ENCODE assay signal across 9 mouse cellular contexts in genomic region chr9:86878716-86879115, GRCm38 (mm10). TPM values are rescaled to one million over a fixed set of nuclear protein-coding genes. Genes with fewer than 3 reads are reported as not detected.
A peak's percentile ranks its signal among the peaks of the same experiment; 100 is the strongest.
DNase-seq lines count a peak whose midpoint lies in the region; ATAC-seq and TF ChIP-seq lines count a peak whose summit lies in the region.
"Had no signal": no experiment of that assay in that cellular context is flagged by ENCODE, and none has a peak within 500 bp of the region (broad histone marks: within the 10 kb centered on the region; RNA-seq: fewer than 3 reads in every experiment).

No protein-coding gene starts in this region.

- no peak overlapping the region for H3K27ac ChIP-seq in kidney, embryonic 15.5 days
- H3K27ac ChIP-seq in embryonic facial prominence, embryonic 12.5 days: no peak overlapping the region
- H3K27ac ChIP-seq in forebrain, embryonic 16.5 days (ENCODE audit: low read length): no peak overlapping the region
- peak overlapping the region; percentile 96 for H3K27ac ChIP-seq in midbrain, embryonic 13.5 days
- H3K27ac ChIP-seq in thymus, adult 2 months (ENCODE audit: control insufficient read depth, insufficient read depth, low read length): no peak overlapping the region

- H3K9ac ChIP-seq in kidney, embryonic 15.5 days: no peak overlapping the region
- no peak overlapping the region for H3K9ac ChIP-seq in embryonic facial prominence, embryonic 12.5 days
- H3K9ac ChIP-seq in forebrain, embryonic 16.5 days (replicated peaks; ENCODE audit: low read depth, low read length): peak overlapping the region; percentile 91
- peak overlapping the region; percentile 92 for H3K9ac ChIP-seq in midbrain, embryonic 13.5 days (replicated peaks)

- peak overlapping the region; percentile 99 for H3K4me2 ChIP-seq in kidney, embryonic 15.5 days
- H3K4me2 ChIP-seq in embryonic facial prominence, embryonic 12.5 days (replicated peaks): peak overlapping the region; percentile 98; the same call in 1 of the 2 replicates
- peak overlapping the region; percentile 79 for H3K4me2 ChIP-seq in forebrain, embryonic 16.5 days (ENCODE audit: low read length)
- peak overlapping the region; percentile 77 for H3K4me2 ChIP-seq in midbrain, embryonic 13.5 days (replicated peaks)

- H3K27me3 ChIP-seq in kidney, embryonic 15.5 days: peaks cover 43% of the 10 kb centered on the region
- H3K27me3 ChIP-seq in embryonic facial prominence, embryonic 12.5 days: peaks cover 36% of the 10 kb centered on the region
- no peaks in the 10 kb centered on the region; the same call in 1 of the 2 replicates for H3K27me3 ChIP-seq in forebrain, embryonic 16.5 days (replicated peaks; ENCODE audit: control insufficient read depth, insufficient read depth, low read length)
- peaks cover 8% of the 10 kb centered on the region; the same call in 1 of the 2 replicates for H3K27me3 ChIP-seq in midbrain, embryonic 13.5 days
- H3K27me3 ChIP-seq in thymus, adult 2 months (ENCODE audit: control insufficient read depth, insufficient read depth, low read length): peaks cover 4% of the 10 kb centered on the region

- TF ChIP-seq POLR2A in thymus, adult 2 months (IDR thresholded peaks at IDR 0.05; ENCODE audit: control insufficient read depth, extremely low read depth, insufficient read depth, low read length, poor library complexity): no peak

- WGBS in kidney, embryonic 15.5 days: 38% methylated on average over 6 of the region's 6 CpGs
- 69% methylated on average over 6 of the region's 6 CpGs for WGBS in embryonic facial prominence, embryonic 12.5 days
- 60% methylated on average over 6 of the region's 6 CpGs for WGBS in forebrain, embryonic 16.5 days
- 57% methylated on average over 6 of the region's 6 CpGs for WGBS in midbrain, embryonic 13.5 days
- 74% methylated on average over 6 of the region's 6 CpGs for WGBS in thymus, adult 2 months

- H3K4me3 ChIP-seq in kidney, embryonic 15.5 days (replicated peaks): peak overlapping the region; percentile 82
- H3K4me3 ChIP-seq in embryonic facial prominence, embryonic 12.5 days: peak overlapping the region; percentile 73
- H3K4me3 ChIP-seq in forebrain, embryonic 16.5 days (replicated peaks; ENCODE audit: low read length): peak overlapping the region; percentile 79
- peak overlapping the region; percentile 87 for H3K4me3 ChIP-seq in midbrain, embryonic 13.5 days (replicated peaks)
- H3K4me3 ChIP-seq in thymus, adult 2 months (ENCODE audit: control insufficient read depth, insufficient read depth, low read length): no peak overlapping the region

- no peaks in the 10 kb centered on the region for H3K36me3 ChIP-seq in kidney, embryonic 15.5 days
- H3K36me3 ChIP-seq in embryonic facial prominence, embryonic 12.5 days: no peaks in the 10 kb centered on the region
- H3K36me3 ChIP-seq in forebrain, embryonic 16.5 days (ENCODE audit: control insufficient read depth, insufficient read depth): no peaks in the 10 kb centered on the region; the same call in 1 of the 2 replicates
- H3K36me3 ChIP-seq in midbrain, embryonic 13.5 days: no peaks in the 10 kb centered on the region
- H3K36me3 ChIP-seq in thymus, adult 2 months (ENCODE audit: control insufficient read depth, insufficient read depth, low read length): no peaks in the 10 kb centered on the region
- H3K36me3 ChIP-seq: G1E had no signal

- H3K9me3 ChIP-seq in kidney, embryonic 15.5 days (replicated peaks): no peaks in the 10 kb centered on the region
- H3K9me3 ChIP-seq in embryonic facial prominence, embryonic 12.5 days: no peaks in the 10 kb centered on the region
- H3K9me3 ChIP-seq in forebrain, embryonic 16.5 days (ENCODE audit: control insufficient read depth, low read length): no peaks in the 10 kb centered on the region
- no peaks in the 10 kb centered on the region for H3K9me3 ChIP-seq in midbrain, embryonic 13.5 days

- H3K4me1 ChIP-seq in kidney, embryonic 15.5 days: peaks cover 22% of the 10 kb centered on the region
- peaks cover 5% of the 10 kb centered on the region; the same call in 1 of the 2 replicates for H3K4me1 ChIP-seq in embryonic facial prominence, embryonic 12.5 days
- H3K4me1 ChIP-seq in forebrain, embryonic 16.5 days (replicated peaks; ENCODE audit: control insufficient read depth, insufficient read depth, low read length): peaks cover 15% of the 10 kb centered on the region
- H3K4me1 ChIP-seq in midbrain, embryonic 13.5 days (replicated peaks): peaks cover 23% of the 10 kb centered on the region
- H3K4me1 ChIP-seq in thymus, adult 2 months (replicated peaks; ENCODE audit: control insufficient read depth, insufficient read depth, low read length): no peaks in the 10 kb centered on the region

- no peak for ATAC-seq in kidney, embryonic 15.5 days (replicated peaks; ENCODE audit: low FRiP score)
- ATAC-seq in embryonic facial prominence, embryonic 12.5 days (ENCODE audit: insufficient number of reproducible peaks, insufficient read depth, low FRiP score, low TSS enrichment): no peak
- ATAC-seq in forebrain, embryonic 16.5 days: no peak
- ATAC-seq in midbrain, embryonic 13.5 days: no peak
- ATAC-seq: lung, postnatal 0 days had no signal

- no peak for TF ChIP-seq CTCF in thymus, adult 2 months (IDR thresholded peaks at IDR 0.05; ENCODE audit: borderline replicate concordance, control insufficient read depth, extremely low read depth, insufficient read depth, low read length, poor library complexity)

- DNase-seq in kidney, postnatal 10 days: no peak
- no peak for DNase-seq in thymus, adult 2 months
- no peak for DNase-seq in retina, postnatal 1 day

RNA-seq across cellular contexts. Expression of gene Snap91, which starts 1.7 kb away (rescaled TPM):
- 20.6 and 21.3 TPM in 2 replicates for polyA plus RNA-seq in kidney, embryonic 15.5 days (2015; fragmentation: Nextera tagmentation; extraction: Ambion mirVana)
- polyA plus RNA-seq in embryonic facial prominence, embryonic 12.5 days (2016; fragmentation: Nextera tagmentation; extraction: Ambion mirVana): 8.4 and 8.5 TPM in 2 replicates
- polyA plus RNA-seq in forebrain, embryonic 16.5 days (2015; fragmentation: Nextera tagmentation; extraction: Ambion mirVana): 115 and 119 TPM in 2 replicates
- polyA plus RNA-seq in midbrain, embryonic 13.5 days (2015; fragmentation: Nextera tagmentation; extraction: Ambion mirVana): 84.0 and 88.6 TPM in 2 replicates
- polyA plus RNA-seq in thymus, adult 2 months (2012; rRNA removed): 5.4 and 6.0 TPM in 2 replicates
- polyA plus RNA-seq: G1E had no signal

Comparison
In these comparisons a context has a peak if more than half of its experiments do, and no peak if none do; other contexts are left out.
1. H3K9ac ChIP-seq: peak in forebrain, embryonic 16.5 days (single experiment) and midbrain, embryonic 13.5 days (single experiment); none in kidney, embryonic 15.5 days (single experiment) and embryonic facial prominence, embryonic 12.5 days (single experiment).
2. Peak in every context shown above with its lines, with median percentiles within 50 percentile points of each other: H3K4me2 ChIP-seq.